Mouse (Mus musculus) midbrain, postnatal 0 days (tissue): ENCODE measurements around the gene Pkhd1. TPM values are rescaled to one million over a fixed set of nuclear protein-coding genes. Genes with fewer than 3 reads are reported as not detected.
A peak's percentile ranks its signal among the peaks of the same experiment; 100 is the strongest.

Experiments
- ATAC-seq: fragments of 200-750 bp; cut with Nextera tagmentation; 2 replicates; pipeline ENCODE4 v1.8.0; 2017; ENCODE audit warnings: moderate number of reproducible peaks, mild to moderate bottlenecking, moderate TSS enrichment, moderate library complexity; ENCODE audit not compliant: low FRiP score
- DNase-seq: peaks from one replicate; pipeline ENCODE4 v3.0.0-alpha.2; 2015; ENCODE audit warnings: low spot score
- H3K27ac ChIP-seq: fragments of 300-500 bp; sonication (generic); 2 replicates; pipeline ENCODE4 v1.5.1; 2014; ENCODE audit warnings: low read depth, mild to moderate bottlenecking, low read length, mixed read lengths
- H3K27me3 ChIP-seq: fragments of 300-500 bp; sonication (generic); 2 replicates; pipeline ENCODE4 v1.6.1; 2014; ENCODE audit warnings: low read length, control low read depth, mixed read lengths; ENCODE audit not compliant: insufficient read depth
- H3K36me3 ChIP-seq: fragments of 300-500 bp; sonication (generic); 2 replicates; pipeline ENCODE4 v1.6.1; 2014; ENCODE audit warnings: low read length, control low read depth, mixed read lengths; ENCODE audit not compliant: insufficient read depth
- H3K4me1 ChIP-seq: fragments of 300-500 bp; sonication (generic); 2 replicates; pipeline ENCODE4 v1.6.1; 2014; ENCODE audit warnings: mild to moderate bottlenecking, control low read depth, antibody characterized with exemption, low read length, mixed read lengths; ENCODE audit not compliant: insufficient read depth
- H3K4me2 ChIP-seq: fragments of 300-500 bp; sonication (generic); 2 replicates; pipeline ENCODE4 v1.6.1; 2014; ENCODE audit warnings: low read depth, mild to moderate bottlenecking, low read length, mixed read lengths; ENCODE audit not compliant: poor library complexity, severe bottlenecking
- H3K4me3 ChIP-seq: fragments of 300-500 bp; sonication (generic); 2 replicates; pipeline ENCODE4 v1.5.1; 2014; ENCODE audit warnings: low read depth, mild to moderate bottlenecking, low read length, moderate library complexity
- H3K9ac ChIP-seq: fragments of 300-500 bp; sonication (generic); replicated peaks from 2 replicates; pipeline ENCODE4 v1.6.1; 2014; ENCODE audit warnings: mild to moderate bottlenecking, low read length, moderate library complexity, mixed read lengths; ENCODE audit not compliant: poor library complexity, severe bottlenecking
- H3K9me3 ChIP-seq: fragments of 300-500 bp; sonication (generic); 2 replicates; pipeline ENCODE4 v1.6.1; 2016; ENCODE audit warnings: low read length, control low read depth
- CTCF ChIP-seq: IDR thresholded peaks from 2 replicates; pipeline ENCODE4 v1.5.1; 2016; ENCODE audit warnings: antibody characterized with exemption, mild to moderate bottlenecking
- WGBS: fragments of 180-500 bp; shearing (Covaris S2); extraction: QIAGEN DNeasy Blood & Tissue Kit; methylation state at CpG from one replicate; pipeline ENCODE4 v1.1.7; 2014; 5-methylcytosine and 5-hydroxymethylcytosine counted together
- polyA plus RNA-seq: library from polyadenylated mRNA; unstranded; fragments of >200 nt; fragmentation: Nextera tagmentation; extraction: Ambion mirVana; gene quantifications from 2 replicates; pipeline ENCODE4 v1.2.1, GENCODE M21; 2015
- total RNA-seq: library from RNA; depleted of rRNA; stranded (reverse); fragments of >200 nt; gene quantifications from 2 replicates; pipeline ENCODE4 v1.2.3, GENCODE M21; 2014

Gene Pkhd1
- total and polyA plus RNA-seq, 2 experiments from 2014 or later, result 0.11 TPM; not detected in 1

- H3K27ac ChIP-seq, result no peak overlapping the region
- ATAC-seq (no peak), DNase-seq (no peak)
- H3K36me3 ChIP-seq, result no peaks in the 10 kb centered on the region
- no peaks in the 10 kb centered on the region for H3K4me1 ChIP-seq
- 69% methylated on average over 4 of the region's 4 CpGs for WGBS
- H3K9ac ChIP-seq, result no peak overlapping the region
- H3K4me3 ChIP-seq, result no peak overlapping the region
- no peak overlapping the region for H3K4me2 ChIP-seq
- no peaks in the 10 kb centered on the region for H3K9me3 ChIP-seq
- no peak for TF ChIP-seq CTCF
- no peaks in the 10 kb centered on the region for H3K27me3 ChIP-seq
Measured at GRCm38 (mm10) chr1:20551334-20551733, 66.5 kb downstream of the Pkhd1 start.

GRCm38 (mm10) chr1:20544526-20544925 is 73.3 kb downstream of the Pkhd1 start:
- no peaks in the 10 kb centered on the region for H3K27me3 ChIP-seq
- no peaks in the 10 kb centered on the region for H3K4me1 ChIP-seq
- ATAC-seq (no peak), DNase-seq (no peak)
- TF ChIP-seq CTCF, result no peak
- WGBS, result 75% methylated on average over 4 of the region's 4 CpGs
- H3K9ac ChIP-seq, result no peak overlapping the region
- H3K4me2 ChIP-seq, result no peak overlapping the region
- no peak overlapping the region for H3K27ac ChIP-seq
- H3K9me3 ChIP-seq, result no peaks in the 10 kb centered on the region
- H3K36me3 ChIP-seq, result no peaks in the 10 kb centered on the region
- no peak overlapping the region for H3K4me3 ChIP-seq

- no peak overlapping the region for H3K9ac ChIP-seq
- H3K27me3 ChIP-seq, result no peaks in the 10 kb centered on the region
- peak; percentile 44; the same call in 1 of the 2 replicates for ATAC-seq
- DNase-seq, result peak; percentile 77
- no peaks in the 10 kb centered on the region for H3K9me3 ChIP-seq
- peak; percentile 91 for TF ChIP-seq CTCF
- no peaks in the 10 kb centered on the region for H3K36me3 ChIP-seq
- no peak overlapping the region for H3K4me3 ChIP-seq
- H3K4me2 ChIP-seq, result no peak overlapping the region
- no peak overlapping the region for H3K27ac ChIP-seq
- 68% methylated on average over 7 of the region's 7 CpGs for WGBS
- no peaks in the 10 kb centered on the region for H3K4me1 ChIP-seq
Measured at GRCm38 (mm10) chr1:20513364-20514084, 104.3 kb downstream of the Pkhd1 start.

GRCm38 (mm10) chr1:20498965-20499364 is 118.9 kb downstream of the Pkhd1 start:
- no peak overlapping the region for H3K4me3 ChIP-seq
- H3K9me3 ChIP-seq, result no peaks in the 10 kb centered on the region
- no peaks in the 10 kb centered on the region for H3K36me3 ChIP-seq
- no peak for TF ChIP-seq CTCF
- H3K4me1 ChIP-seq, result no peaks in the 10 kb centered on the region
- no peak overlapping the region for H3K4me2 ChIP-seq
- H3K27ac ChIP-seq, result no peak overlapping the region
- no peaks in the 10 kb centered on the region for H3K27me3 ChIP-seq
- WGBS, result 74% methylated on average over 1 of the region's 1 CpGs
- no peak for DNase-seq
- no peak for ATAC-seq
- H3K9ac ChIP-seq, result no peak overlapping the region

- H3K4me1 ChIP-seq, result no peaks in the 10 kb centered on the region
- H3K36me3 ChIP-seq, result no peaks in the 10 kb centered on the region
- no peaks in the 10 kb centered on the region for H3K27me3 ChIP-seq
- H3K9me3 ChIP-seq, result no peaks in the 10 kb centered on the region
- H3K27ac ChIP-seq, result no peak overlapping the region
- no peak overlapping the region for H3K4me2 ChIP-seq
- H3K9ac ChIP-seq, result no peak overlapping the region
- H3K4me3 ChIP-seq, result no peak overlapping the region
- 94% methylated on average over 8 of the region's 10 CpGs for WGBS
- DNase-seq, result no peak
- ATAC-seq, result no peak
- TF ChIP-seq CTCF, result no peak
Measured at GRCm38 (mm10) chr1:20486087-20486486, 131.8 kb downstream of the Pkhd1 start.

- WGBS, result 86% methylated on average over 4 of the region's 4 CpGs
- Histone ChIP-seq H3K9me3 (no peaks in the 10 kb centered on the region), H3K27ac (no peak overlapping the region), H3K4me3 (no peak overlapping the region), H3K9ac (no peak overlapping the region), H3K4me2 (no peak overlapping the region), H3K4me1 (no peaks in the 10 kb centered on the region), H3K27me3 (no peaks in the 10 kb centered on the region), H3K36me3 (no peaks in the 10 kb centered on the region)
- TF ChIP-seq CTCF, result no peak
- no peak for ATAC-seq
- DNase-seq, result no peak
Measured at GRCm38 (mm10) chr1:20481843-20482242, 136.0 kb downstream of the Pkhd1 start.
